Mouse (Mus musculus) C2C12 (cell line): ENCODE results near the gene Tmem131l.
A peak's percentile ranks its signal among the peaks of the same experiment; 100 is the strongest.

Experiments
- CEBPB ChIP-seq: IDR thresholded peaks from one replicate; pipeline ENCODE4 v1.6.1; 2011; ENCODE audit warnings: low read depth, mild to moderate bottlenecking, control low read depth, moderate library complexity
- CTCF ChIP-seq: IDR thresholded peaks from one replicate; pipeline ENCODE4 v1.5.1; 2011; ENCODE audit not compliant: control insufficient read depth, insufficient read depth, insufficient read length
- MAX ChIP-seq: IDR thresholded peaks from one replicate; pipeline ENCODE4 v1.6.1; 2011; ENCODE audit warnings: mild to moderate bottlenecking, control low read depth
- MYOD1 ChIP-seq: IDR thresholded peaks from one replicate; pipeline ENCODE4 v1.6.1; 2011; ENCODE audit warnings: low read depth; ENCODE audit not compliant: control insufficient read depth, insufficient read length
- MYOG ChIP-seq: IDR thresholded peaks from one replicate; pipeline ENCODE4 v1.6.1; 2011; ENCODE audit not compliant: control insufficient read depth, insufficient read length; ENCODE audit errors: extremely low read depth
- USF1 ChIP-seq: IDR thresholded peaks from one replicate; pipeline ENCODE4 v1.6.1; 2011; ENCODE audit warnings: low read depth, mild to moderate bottlenecking, control low read depth, moderate library complexity

DNA sequence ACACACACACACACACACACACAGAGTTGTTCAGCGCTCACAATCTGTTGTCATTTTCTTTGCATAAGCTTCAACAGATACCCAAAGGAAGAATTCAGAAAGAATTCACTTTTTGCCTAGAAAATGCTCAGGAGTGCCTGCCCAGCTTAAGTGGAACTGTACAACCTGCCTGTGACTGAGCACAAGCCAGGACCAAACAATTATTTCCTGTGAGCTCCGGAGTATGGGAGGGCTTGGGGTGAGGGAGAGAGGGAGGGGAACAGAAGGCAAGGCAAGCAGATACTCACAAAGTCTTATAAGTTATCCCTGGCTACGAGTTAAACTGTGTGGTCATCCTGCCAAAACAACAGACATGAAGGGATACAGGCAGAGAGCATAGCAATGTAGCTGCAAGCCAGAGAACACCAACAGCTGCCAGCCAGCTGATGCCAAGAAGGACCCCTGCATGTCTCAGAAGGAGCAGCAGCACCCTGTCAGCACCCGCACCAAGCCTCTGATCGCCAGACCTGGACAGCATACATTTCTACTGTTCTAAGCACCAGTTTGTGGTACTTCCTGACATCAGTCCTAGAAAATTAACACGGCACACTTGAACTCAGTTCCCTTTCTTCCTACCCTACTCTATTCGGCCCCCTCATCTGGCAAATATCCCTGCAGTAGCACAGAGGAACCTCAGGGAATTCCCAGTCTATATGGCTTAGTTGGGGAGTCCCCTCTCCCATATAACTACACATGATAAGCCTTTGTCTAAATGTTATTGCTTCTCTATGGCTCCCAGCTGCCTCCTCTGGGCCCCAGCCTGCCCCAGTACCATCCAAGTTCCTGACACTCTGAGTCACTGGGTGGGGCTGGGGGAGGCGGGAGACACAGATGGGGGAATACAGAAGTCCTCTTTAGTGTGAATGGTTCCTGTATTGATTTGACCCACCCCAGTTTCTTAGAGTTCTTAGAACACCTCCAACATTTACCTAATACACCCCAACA is 18.5 kb downstream of the Tmem131l start:
- TF ChIP-seq CTCF (no peak), USF1 (no peak), CEBPB (no peak), MYOG (no peak), MAX (no peak), MYOD1 (peak; percentile 23)
